Mouse (Mus musculus) naive thymus-derived CD4-positive, alpha-beta T cell, adult 5 months (primary cell): ENCODE measurements around the gene Olfr596. TPM values are rescaled to one million over a fixed set of nuclear protein-coding genes. Genes with fewer than 3 reads are reported as not detected.

Experiments
- polyA plus RNA-seq: library from polyadenylated mRNA; unstranded; fragments of 100-300 nt; shearing (Covaris generic); gene quantifications from one replicate; pipeline ENCODE4 v1.2.1, GENCODE M21; 2017

Gene Olfr596
- polyA plus RNA-seq = not detected

GRCm38 (mm10) chr7:103305348-103305747, at the start of gene Olfr596:
TSS of gene Olfr596 (plus strand) at chr7:103305648.

GRCm38 (mm10) chr7:103316015-103316414, 10.6 kb downstream of the Olfr596 start, which contains the start of gene Olfr597:
TSS of gene Olfr597 (plus strand) at chr7:103316315.

DNA sequence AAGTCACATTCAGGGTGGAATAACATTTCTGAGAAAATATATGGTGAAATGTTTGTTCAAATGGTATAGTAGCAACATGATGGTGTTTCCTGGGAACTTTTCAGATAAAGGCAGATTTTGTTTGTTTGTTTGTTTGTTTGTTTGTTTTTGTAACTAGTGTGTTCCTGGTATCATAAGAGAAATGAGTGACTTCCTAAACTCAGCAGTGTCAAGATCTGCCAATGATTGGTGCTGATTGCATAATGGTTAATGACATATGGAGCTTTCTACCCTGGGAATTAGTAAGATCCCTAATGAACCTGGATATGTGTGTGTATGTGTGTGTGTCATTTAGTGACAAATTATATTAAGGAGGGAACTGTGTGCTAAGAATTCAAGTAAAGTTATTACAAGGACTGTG, 17.8 kb downstream of the Olfr596 start, which contains the start of gene Olfr598:
Olfr598 (plus strand) TSS at position 301 of the 400 bp plus-strand sequence.

DNA sequence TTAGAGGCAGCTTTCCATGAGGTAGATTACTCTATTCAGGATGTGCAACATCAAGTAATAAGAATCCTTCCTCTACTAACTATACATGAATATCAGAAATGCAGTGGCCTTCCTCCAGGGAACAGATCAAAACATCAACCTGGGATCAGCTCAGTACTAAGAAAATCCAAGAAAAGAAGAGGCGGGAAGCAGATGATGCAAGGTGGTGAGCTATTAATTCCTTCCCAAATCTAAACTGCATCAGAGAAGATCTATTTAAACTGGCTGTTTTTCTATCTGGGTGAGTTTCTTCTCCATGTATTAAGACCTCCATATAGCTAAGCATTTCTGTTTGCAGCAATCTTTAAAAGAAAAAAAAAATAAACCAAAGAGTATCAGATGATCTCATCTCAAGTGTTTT, 30.2 kb downstream of the Olfr596 start, which contains the start of gene Olfr599:
Olfr599 (plus strand) TSS at position 301 of the 400 bp plus-strand sequence.

DNA sequence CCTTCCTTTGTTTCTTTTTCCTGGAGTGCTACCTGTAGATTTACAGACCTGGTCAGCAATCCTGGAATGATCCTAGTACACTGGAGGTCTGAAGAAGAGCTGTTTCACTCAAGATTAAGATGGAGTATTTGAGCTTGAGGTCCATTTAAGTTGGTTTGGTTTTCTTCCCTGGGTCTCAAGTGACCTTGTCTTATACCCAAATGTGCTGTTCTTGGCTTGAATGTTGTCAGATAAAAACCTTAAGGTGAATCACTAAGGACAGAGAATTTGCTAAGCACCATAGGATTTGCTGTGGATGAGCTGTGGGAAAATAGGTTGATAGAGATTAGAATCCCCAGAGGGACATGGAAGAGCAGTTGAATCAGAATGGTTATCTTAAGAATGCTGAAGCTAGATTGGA, 44.1 kb downstream of the Olfr596 start, which contains the start of gene Olfr600:
Olfr600 (minus strand) TSS at position 101 of the 400 bp plus-strand sequence.

Other genes with a start within 250 kb of the Olfr596 start
- not detected for gene Olfr584, start 223.8 kb upstream of the Olfr596 start, polyA plus RNA-seq
- not detected for gene Olfr585, start 207.9 kb upstream of the Olfr596 start, polyA plus RNA-seq
- not detected for gene Olfr586, start 180.0 kb upstream of the Olfr596 start, polyA plus RNA-seq
- 0.12 TPM for gene Olfr588-ps1, start 164.8 kb upstream of the Olfr596 start, polyA plus RNA-seq
- gene Olfr589, start 149.3 kb upstream of the Olfr596 start, polyA plus RNA-seq = not detected
- not detected for gene Olfr591, start 127.3 kb upstream of the Olfr596 start, polyA plus RNA-seq
- gene Olfr592, start 120.8 kb upstream of the Olfr596 start, polyA plus RNA-seq = not detected
- gene Olfr593, start 93.8 kb upstream of the Olfr596 start, polyA plus RNA-seq = not detected
- 0.21 TPM for gene Olfr594, start 88.7 kb upstream of the Olfr596 start, polyA plus RNA-seq
- gene Usp17ld, start 53.1 kb upstream of the Olfr596 start, polyA plus RNA-seq = not detected
- gene Olfr597, start 10.7 kb downstream of the Olfr596 start, polyA plus RNA-seq = 0.25 TPM
- gene Olfr598, start 17.9 kb downstream of the Olfr596 start, polyA plus RNA-seq = not detected
- not detected for gene Olfr599, start 30.3 kb downstream of the Olfr596 start, polyA plus RNA-seq
- gene Olfr600, start 44.0 kb downstream of the Olfr596 start, polyA plus RNA-seq = not detected
- gene Olfr601, start 57.0 kb downstream of the Olfr596 start, polyA plus RNA-seq = not detected
- gene Olfr603, start 80.5 kb downstream of the Olfr596 start, polyA plus RNA-seq = not detected
- not detected for gene Usp17lc, start 109.4 kb downstream of the Olfr596 start, polyA plus RNA-seq
- gene Olfr605, start 139.8 kb downstream of the Olfr596 start, polyA plus RNA-seq = not detected
- gene Olfr606, start 143.4 kb downstream of the Olfr596 start, polyA plus RNA-seq = not detected
- gene Olfr607, start 158.5 kb downstream of the Olfr596 start, polyA plus RNA-seq = 0.20 TPM
- gene Olfr608, start 164.2 kb downstream of the Olfr596 start, polyA plus RNA-seq = not detected
- not detected for gene Olfr609, start 192.4 kb downstream of the Olfr596 start, polyA plus RNA-seq
- gene Olfr610, start 206.5 kb downstream of the Olfr596 start, polyA plus RNA-seq = not detected
- gene Olfr611, start 215.2 kb downstream of the Olfr596 start, polyA plus RNA-seq = not detected
- not detected for gene Olfr612, start 237.1 kb downstream of the Olfr596 start, polyA plus RNA-seq
- gene Olfr613, start 242.4 kb downstream of the Olfr596 start, polyA plus RNA-seq = 0.06 TPM